Mouse (Mus musculus) myocyte (in vitro differentiated cells): ENCODE data around the gene Gm49510. TPM values are rescaled to one million over a fixed set of nuclear protein-coding genes. Genes with fewer than 3 reads are reported as not detected.

Source experiments
- H3K27me3 ChIP-seq: one replicate; pipeline ENCODE4 v1.6.1; 2011; ENCODE audit not compliant: control insufficient read depth, insufficient read depth, insufficient read length
- H3K36me3 ChIP-seq: one replicate; pipeline ENCODE4 v1.6.1; 2011; ENCODE audit not compliant: control insufficient read depth, insufficient read depth
- H3K4me2 ChIP-seq: one replicate; pipeline ENCODE4 v1.6.1; 2011; ENCODE audit warnings: low read depth, control low read depth
- H3K4me3 ChIP-seq: one replicate; pipeline ENCODE4 v1.5.1; 2011; ENCODE audit warnings: mild to moderate bottlenecking, control low read depth, moderate library complexity
- H3K79me2 ChIP-seq: one replicate; pipeline ENCODE4 v1.6.1; 2011; ENCODE audit not compliant: control insufficient read depth, insufficient read depth
- H3ac ChIP-seq: one replicate; pipeline ENCODE4 v1.6.1; 2011; ENCODE audit not compliant: control insufficient read depth, insufficient read length
- CEBPB ChIP-seq: IDR thresholded peaks from 2 replicates; pipeline ENCODE4 v1.6.1; 2011; ENCODE audit warnings: mild to moderate bottlenecking, moderate library complexity; ENCODE audit not compliant: poor library complexity, insufficient read depth, severe bottlenecking
- E2F4 ChIP-seq: IDR thresholded peaks from one replicate; pipeline ENCODE4 v1.6.1; 2011; ENCODE audit warnings: mild to moderate bottlenecking, control low read depth, moderate library complexity; ENCODE audit not compliant: insufficient read depth
- MAX ChIP-seq: IDR thresholded peaks from one replicate; pipeline ENCODE4 v1.6.1; 2011; ENCODE audit warnings: low read depth, mild to moderate bottlenecking, control low read depth
- MYOD1 ChIP-seq, 3 experiments: IDR thresholded peaks; one replicate each; pipeline ENCODE4 v1.6.1; 2011; ENCODE audit warnings: control low read depth in 2 of 3, low read depth in 2 of 3, mild to moderate bottlenecking in 2 of 3, moderate library complexity in 1 of 3; ENCODE audit not compliant: insufficient read length in 2 of 3, control insufficient read depth in 1 of 3
- MYOG ChIP-seq, 3 experiments: IDR thresholded peaks; one replicate each; pipeline ENCODE4 v1.6.1; 2011; ENCODE audit warnings: control low read depth in 2 of 3, low read depth in 2 of 3, mild to moderate bottlenecking in 2 of 3; ENCODE audit not compliant: insufficient read length in 2 of 3, control insufficient read depth in 1 of 3, insufficient read depth in 1 of 3
- POLR2A ChIP-seq: IDR thresholded peaks from one replicate; pipeline ENCODE4 v1.6.1; 2011; ENCODE audit warnings: low read depth, mild to moderate bottlenecking, control low read depth, moderate library complexity; ENCODE audit not compliant: insufficient read length
- POLR2AphosphoS2 ChIP-seq: IDR thresholded peaks from one replicate; pipeline ENCODE4 v1.6.1; 2011; ENCODE audit warnings: low read depth, control low read depth; ENCODE audit not compliant: insufficient read length
- REST ChIP-seq: IDR thresholded peaks from one replicate; pipeline ENCODE4 v1.6.1; 2011; ENCODE audit warnings: mild to moderate bottlenecking, control low read depth, moderate library complexity; ENCODE audit not compliant: insufficient read depth, insufficient read length
- SRF ChIP-seq: IDR thresholded peaks from one replicate; pipeline ENCODE4 v1.6.1; 2011; ENCODE audit warnings: low read depth; ENCODE audit not compliant: control insufficient read depth, insufficient read length
- TCF12 ChIP-seq: IDR thresholded peaks from one replicate; pipeline ENCODE4 v1.6.1; 2011; ENCODE audit warnings: mild to moderate bottlenecking, control low read depth; ENCODE audit not compliant: poor library complexity, insufficient read depth, severe bottlenecking
- TCF3 ChIP-seq: IDR thresholded peaks from one replicate; pipeline ENCODE4 v1.6.1; 2011; ENCODE audit warnings: low read depth, control low read depth; ENCODE audit not compliant: insufficient read length
- USF1 ChIP-seq: IDR thresholded peaks from one replicate; pipeline ENCODE4 v1.6.1; 2011; ENCODE audit warnings: low read depth, mild to moderate bottlenecking, control low read depth, moderate library complexity
- polyA plus RNA-seq: library from polyadenylated mRNA; unstranded; fragments of >200 nt; fragmentation: generic; extraction: Trizol; gene quantifications from one replicate; pipeline ENCODE4 v1.2.1, GENCODE M21; 2012; ENCODE audit warnings: missing spikeins

Gm49510 gene
- polyA plus RNA-seq, 1 experiment, result 0.04 TPM

GRCm38 (mm10) chr15:78940325-78940724 lies 40.9 kb downstream of the Gm49510 start:
- peaks cover 12% of the 10 kb centered on the region for H3K79me2 ChIP-seq
- TF ChIP-seq USF1, result no peak
- no peak for TF ChIP-seq REST
- no peak for TF ChIP-seq MYOD1 (IDR thresholded peaks at IDR 0.05; ENCODE audit: control insufficient read depth in 1 of 3, insufficient read length in 2 of 3, low read depth in 2 of 3)
- no peak for TF ChIP-seq E2F4
- TF ChIP-seq CEBPB, result no peak
- TF ChIP-seq TCF12, result no peak
- TF ChIP-seq POLR2A, result no peak
- no peak for TF ChIP-seq MYOG (IDR thresholded peaks at IDR 0.05; ENCODE audit: control insufficient read depth in 1 of 3, insufficient read depth in 1 of 3, insufficient read length in 2 of 3, low read depth in 2 of 3)
- TF ChIP-seq TCF3, result no peak
- TF ChIP-seq SRF, result no peak
- no peak overlapping the region for H3ac ChIP-seq
- H3K4me2 ChIP-seq, result no peak overlapping the region
- H3K36me3 ChIP-seq, result peaks cover 26% of the 10 kb centered on the region
- H3K4me3 ChIP-seq, result no peak overlapping the region
- H3K27me3 ChIP-seq, result no peaks in the 10 kb centered on the region

GRCm38 (mm10) chr15:78942663-78943062 lies 43.2 kb downstream of the Gm49510 start:
- H3ac ChIP-seq, result no peak overlapping the region
- H3K27me3 ChIP-seq, result no peaks in the 10 kb centered on the region
- H3K4me2 ChIP-seq, result no peak overlapping the region
- peak; percentile 41 for TF ChIP-seq POLR2AphosphoS2
- TF ChIP-seq TCF12, result no peak
- no peak overlapping the region for H3K4me3 ChIP-seq
- peaks cover 19% of the 10 kb centered on the region for H3K36me3 ChIP-seq
- no peaks in the 10 kb centered on the region for H3K79me2 ChIP-seq

GRCm38 (mm10) chr15:78946232-78946631 lies 46.8 kb downstream of the Gm49510 start:
- H3K79me2 ChIP-seq, result no peaks in the 10 kb centered on the region
- TF ChIP-seq CEBPB, result no peak
- no peak for TF ChIP-seq POLR2AphosphoS2
- no peak for TF ChIP-seq MAX
- no peak for TF ChIP-seq MYOG (IDR thresholded peaks at IDR 0.05; ENCODE audit: control insufficient read depth in 1 of 3, insufficient read depth in 1 of 3, insufficient read length in 2 of 3, low read depth in 2 of 3)
- no peaks in the 10 kb centered on the region for H3K27me3 ChIP-seq
- H3K4me3 ChIP-seq, result no peak overlapping the region
- H3K4me2 ChIP-seq, result no peak overlapping the region
- H3K36me3 ChIP-seq, result peaks cover 4% of the 10 kb centered on the region
- no peak overlapping the region for H3ac ChIP-seq

GRCm38 (mm10) chr15:78947657-78948056 lies 48.2 kb downstream of the Gm49510 start, which contains the start of gene Triobp:
Gene Triobp, plus strand, starts transcription at chr15:78947724.
- Histone ChIP-seq H3K4me2 (peak within 1 kb of the TSS; percentile 90), H3K79me2 (no peaks in the 10 kb centered on the region), H3K4me3 (peak within 1 kb of the TSS; percentile 25), H3K36me3 (no peaks in the 10 kb centered on the region), H3K27me3 (no peaks in the 10 kb centered on the region), H3ac (no peak within 1 kb of the TSS)
- TF ChIP-seq E2F4 (no peak), POLR2A (peak; percentile 62)

GRCm38 (mm10) chr15:78948152-78948725 lies 48.8 kb downstream of the Gm49510 start:
- H3K4me3 ChIP-seq, result peak overlapping the region; percentile 25
- no peaks in the 10 kb centered on the region for H3K79me2 ChIP-seq
- TF ChIP-seq MAX (no peak), E2F4 (no peak), TCF12 (no peak), SRF (no peak), TCF3 (no peak), POLR2AphosphoS2 (no peak), CEBPB (no peak)

GRCm38 (mm10) chr15:78948883-78949282 lies 49.4 kb downstream of the Gm49510 start:
- Histone ChIP-seq H3K4me2 (peak overlapping the region; percentile 90), H3K36me3 (no peaks in the 10 kb centered on the region), H3K27me3 (no peaks in the 10 kb centered on the region), H3K4me3 (peak overlapping the region; percentile 25), H3K79me2 (no peaks in the 10 kb centered on the region), H3ac (no peak overlapping the region)
- TF ChIP-seq TCF12 (no peak), POLR2A (no peak), POLR2AphosphoS2 (no peak), MAX (no peak), CEBPB (no peak), REST (no peak), E2F4 (no peak), TCF3 (no peak), SRF (no peak), MYOD1 (IDR thresholded peaks at IDR 0.05; ENCODE audit: control insufficient read depth in 1 of 3, insufficient read length in 2 of 3, low read depth in 2 of 3) (no peak), MYOG (IDR thresholded peaks at IDR 0.05; ENCODE audit: control insufficient read depth in 1 of 3, insufficient read depth in 1 of 3, insufficient read length in 2 of 3, low read depth in 2 of 3) (no peak), USF1 (no peak)

More at GRCm38 (mm10) chr15:78948152-78948725, 48.8 kb downstream of the Gm49510 start:
- peak overlapping the region; percentile 90 for H3K4me2 ChIP-seq
- no peaks in the 10 kb centered on the region for H3K36me3 ChIP-seq
- no peak overlapping the region for H3ac ChIP-seq
- no peaks in the 10 kb centered on the region for H3K27me3 ChIP-seq
